Mouse (Mus musculus) forebrain, embryonic 10.5 days (tissue): ENCODE measurements around the gene Gng11. TPM values are rescaled to one million over a fixed set of nuclear protein-coding genes. Genes with fewer than 3 reads are reported as not detected.

ENCODE experiments used
- DNase-seq: peaks from one replicate; pipeline ENCODE4 v3.0.0-alpha.2; 2017; ENCODE audit warnings: low spot score; ENCODE audit errors: extremely low spot score
- H3K27ac ChIP-seq: fragments of 300-500 bp; sonication (generic); 2 replicates; pipeline ENCODE4 v1.5.1; 2016; ENCODE audit warnings: mild to moderate bottlenecking
- H3K27me3 ChIP-seq: fragments of 300-500 bp; sonication (generic); 2 replicates; pipeline ENCODE4 v1.6.1; 2016; ENCODE audit warnings: mild to moderate bottlenecking; ENCODE audit not compliant: poor library complexity, severe bottlenecking
- H3K36me3 ChIP-seq: fragments of 300-500 bp; sonication (generic); replicated peaks from 2 replicates; pipeline ENCODE4 v1.6.1; 2016; ENCODE audit warnings: mild to moderate bottlenecking, moderate library complexity
- H3K4me1 ChIP-seq: fragments of 300-500 bp; sonication (generic); 2 replicates; pipeline ENCODE4 v1.6.1; 2016
- H3K4me3 ChIP-seq: fragments of 300-500 bp; sonication (generic); 2 replicates; pipeline ENCODE4 v1.5.1; 2016; ENCODE audit warnings: mild to moderate bottlenecking, moderate library complexity
- H3K9me3 ChIP-seq: fragments of 300-500 bp; sonication (generic); 2 replicates; pipeline ENCODE4 v1.6.1; 2016; ENCODE audit warnings: mild to moderate bottlenecking, moderate library complexity
- WGBS: fragments of 180-500 bp; shearing (Covaris S2); methylation state at CpG from one replicate; pipeline ENCODE4 v1.1.7; 2016; 5-methylcytosine and 5-hydroxymethylcytosine counted together
- polyA plus RNA-seq: library from polyadenylated mRNA; unstranded; fragments of >200 nt; fragmentation: Nextera tagmentation; extraction: Ambion mirVana; gene quantifications from 2 replicates; pipeline ENCODE4 v1.2.1, GENCODE M21; 2016

Gene Gng11
- polyA plus RNA-seq, 1 experiment from 2014 or later, result 24.3 TPM

GRCm38 (mm10) chr6:4009548-4009947, 5.8 kb downstream of the Gng11 start:
- Histone ChIP-seq H3K27me3 (no peaks in the 10 kb centered on the region), H3K4me1 (no peaks in the 10 kb centered on the region), H3K27ac (no peak overlapping the region), H3K9me3 (no peaks in the 10 kb centered on the region), H3K36me3 (no peaks in the 10 kb centered on the region), H3K4me3 (no peak overlapping the region)
- DNase-seq, result no peak

DNA sequence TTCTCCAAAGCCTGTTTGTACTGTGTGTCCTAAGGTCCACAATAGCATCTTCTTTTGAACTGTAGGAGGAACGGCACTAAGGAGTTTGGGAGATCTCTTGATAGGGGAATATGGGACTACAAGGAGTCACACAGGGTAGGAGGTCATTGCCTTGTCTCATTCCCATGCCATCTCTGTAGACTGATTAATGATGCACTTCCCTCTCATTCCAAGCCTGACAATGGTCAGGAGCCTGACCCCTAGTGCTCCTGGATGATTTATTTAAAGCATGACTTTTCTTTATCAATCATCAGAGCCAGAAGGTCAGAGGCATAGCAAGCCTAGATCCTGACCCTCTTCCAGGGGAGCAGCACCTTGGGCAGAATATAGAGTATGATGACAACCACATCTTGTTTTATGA, 18.9 kb downstream of the Gng11 start:
- no peaks in the 10 kb centered on the region for H3K27me3 ChIP-seq
- WGBS, result 85% methylated on average over 1 of the region's 1 CpGs
- no peak overlapping the region for H3K4me3 ChIP-seq
- H3K27ac ChIP-seq, result no peak overlapping the region
- H3K36me3 ChIP-seq, result no peaks in the 10 kb centered on the region
- H3K9me3 ChIP-seq, result no peaks in the 10 kb centered on the region
- no peaks in the 10 kb centered on the region for H3K4me1 ChIP-seq
- DNase-seq, result no peak

- no peak overlapping the region for H3K27ac ChIP-seq
Observed at GRCm38 (mm10) chr6:4026367-4026766, 22.7 kb downstream of the Gng11 start.

DNA sequence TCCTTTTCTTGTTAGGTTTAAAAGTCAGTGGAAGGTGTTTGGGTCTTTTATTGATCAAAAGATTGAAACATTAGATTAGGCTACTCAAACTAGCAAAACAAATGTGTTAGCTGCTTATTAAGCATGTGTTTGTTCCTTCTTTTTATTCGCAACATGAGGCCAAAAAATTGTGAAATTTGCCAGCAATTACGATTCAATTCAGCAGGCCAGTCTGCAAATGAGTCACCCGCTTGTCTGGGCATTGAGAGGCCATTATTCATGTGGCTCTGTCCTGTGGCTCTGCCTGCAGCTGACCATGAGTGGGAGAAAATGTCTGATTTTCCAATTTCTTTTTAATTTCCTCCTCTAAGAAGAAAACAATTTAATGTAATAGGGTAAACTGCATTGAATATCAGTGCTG, 27.3 kb downstream of the Gng11 start:
- no peaks in the 10 kb centered on the region for H3K4me1 ChIP-seq
- H3K27ac ChIP-seq, result no peak overlapping the region
- no peak for DNase-seq
- no peaks in the 10 kb centered on the region for H3K27me3 ChIP-seq
- no peak overlapping the region for H3K4me3 ChIP-seq
- WGBS, result 85% methylated on average over 3 of the region's 3 CpGs
- H3K9me3 ChIP-seq, result no peaks in the 10 kb centered on the region
- H3K36me3 ChIP-seq, result no peaks in the 10 kb centered on the region

More at GRCm38 (mm10) chr6:4026367-4026766, 22.7 kb downstream of the Gng11 start:
- no peaks in the 10 kb centered on the region for H3K36me3 ChIP-seq
- no peak for DNase-seq
- no peaks in the 10 kb centered on the region for H3K27me3 ChIP-seq
- H3K9me3 ChIP-seq, result no peaks in the 10 kb centered on the region
- 82% methylated on average over 2 of the region's 2 CpGs for WGBS
- no peak overlapping the region for H3K4me3 ChIP-seq
- H3K4me1 ChIP-seq, result no peaks in the 10 kb centered on the region

GRCm38 (mm10) chr6:4041821-4042220, 38.1 kb downstream of the Gng11 start:
- 82% methylated on average over 1 of the region's 1 CpGs for WGBS

GRCm38 (mm10) chr6:4047200-4047599, 43.5 kb downstream of the Gng11 start:
- no peak overlapping the region for H3K4me3 ChIP-seq
- H3K36me3 ChIP-seq, result no peaks in the 10 kb centered on the region
- no peaks in the 10 kb centered on the region for H3K4me1 ChIP-seq
- H3K27ac ChIP-seq, result no peak overlapping the region
- H3K27me3 ChIP-seq, result no peaks in the 10 kb centered on the region
- DNase-seq, result no peak
- 86% methylated on average over 1 of the region's 1 CpGs for WGBS
- H3K9me3 ChIP-seq, result no peaks in the 10 kb centered on the region

More at GRCm38 (mm10) chr6:4041821-4042220, 38.1 kb downstream of the Gng11 start:
- Histone ChIP-seq H3K27ac (no peak overlapping the region), H3K9me3 (no peaks in the 10 kb centered on the region), H3K36me3 (no peaks in the 10 kb centered on the region), H3K27me3 (no peaks in the 10 kb centered on the region), H3K4me3 (no peak overlapping the region), H3K4me1 (no peaks in the 10 kb centered on the region)
- no peak for DNase-seq

GRCm38 (mm10) chr6:4052843-4053242, 49.1 kb downstream of the Gng11 start:
- no peaks in the 10 kb centered on the region for H3K9me3 ChIP-seq
- H3K27ac ChIP-seq, result no peak overlapping the region
- DNase-seq, result no peak
- H3K27me3 ChIP-seq, result no peaks in the 10 kb centered on the region
- no peak overlapping the region for H3K4me3 ChIP-seq
- no peaks in the 10 kb centered on the region for H3K4me1 ChIP-seq
- WGBS, result 59% methylated on average over 1 of the region's 1 CpGs
- H3K36me3 ChIP-seq, result no peaks in the 10 kb centered on the region

GRCm38 (mm10) chr6:4054387-4054786, 50.7 kb downstream of the Gng11 start:
- Histone ChIP-seq H3K4me3 (no peak overlapping the region), H3K27ac (no peak overlapping the region), H3K4me1 (no peaks in the 10 kb centered on the region), H3K9me3 (no peaks in the 10 kb centered on the region), H3K36me3 (no peaks in the 10 kb centered on the region), H3K27me3 (no peaks in the 10 kb centered on the region)
- no peak for DNase-seq
- 91% methylated on average over 4 of the region's 4 CpGs for WGBS

Other genes with a start within 250 kb of the Gng11 start
- 0.11 and 0.20 TPM in 2 replicates for gene Calcr, start 239.2 kb upstream of the Gng11 start, polyA plus RNA-seq
- 0.49 and 0.53 TPM in 2 replicates for gene Tfpi2, start 15.0 kb upstream of the Gng11 start, polyA plus RNA-seq
- gene Gngt1, start 10.1 kb upstream of the Gng11 start, polyA plus RNA-seq, result not detected in 2 replicates
- gene Bet1, start 83.1 kb downstream of the Gng11 start, polyA plus RNA-seq, result 60.5 and 63.3 TPM in 2 replicates